Mouse (Mus musculus) colon, adult 2 months (tissue): ENCODE results near the gene Mpv17l. TPM values are rescaled to one million over a fixed set of nuclear protein-coding genes. Genes with fewer than 3 reads are reported as not detected.

Experiments
- polyA plus RNA-seq: library from polyadenylated mRNA; depleted of rRNA; stranded (reverse); fragments of >200 nt; gene quantifications from 2 replicates; pipeline ENCODE4 v1.2.3, GENCODE M21; 2012; rRNA removed

Mpv17l gene
- 3.7 and 5.5 TPM in 2 replicates for polyA plus RNA-seq

DNA sequence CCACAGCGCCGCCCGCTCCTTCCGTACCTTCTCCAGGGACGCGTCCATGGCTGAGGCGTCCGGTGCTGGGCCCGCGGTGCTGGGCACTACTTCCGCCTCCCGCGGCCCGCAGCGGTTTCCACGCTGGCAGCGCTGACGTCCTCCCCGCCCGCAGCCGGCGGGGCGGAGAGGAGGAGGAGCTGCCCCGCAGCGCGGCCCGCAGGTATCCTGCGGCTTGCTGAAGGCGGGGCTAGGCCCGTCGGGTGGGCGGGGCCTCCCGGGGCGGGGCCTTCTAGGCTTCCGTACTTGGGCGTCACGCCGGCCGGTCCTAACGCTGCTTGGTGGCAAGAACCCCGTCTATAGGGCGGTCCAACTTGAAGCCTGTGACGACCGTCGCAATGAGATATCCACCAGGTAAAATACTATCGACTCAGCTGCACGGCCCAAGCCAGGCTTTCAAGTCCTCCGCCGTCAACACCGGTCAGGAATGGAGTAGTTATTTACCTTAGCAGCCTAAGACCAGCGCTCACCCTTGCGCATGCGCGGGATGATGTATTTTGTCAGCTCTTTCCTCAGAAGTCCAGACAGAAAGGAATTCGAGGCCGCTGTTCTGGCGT is at the start of gene Mpv17l, which contains the start of gene Pdxdc1:
Gene Mpv17l (plus strand): TSS at position 274 of the 596 bp plus-strand sequence.
Gene Pdxdc1 (minus strand): TSS at position 244 of the 596 bp plus-strand sequence.

DNA sequence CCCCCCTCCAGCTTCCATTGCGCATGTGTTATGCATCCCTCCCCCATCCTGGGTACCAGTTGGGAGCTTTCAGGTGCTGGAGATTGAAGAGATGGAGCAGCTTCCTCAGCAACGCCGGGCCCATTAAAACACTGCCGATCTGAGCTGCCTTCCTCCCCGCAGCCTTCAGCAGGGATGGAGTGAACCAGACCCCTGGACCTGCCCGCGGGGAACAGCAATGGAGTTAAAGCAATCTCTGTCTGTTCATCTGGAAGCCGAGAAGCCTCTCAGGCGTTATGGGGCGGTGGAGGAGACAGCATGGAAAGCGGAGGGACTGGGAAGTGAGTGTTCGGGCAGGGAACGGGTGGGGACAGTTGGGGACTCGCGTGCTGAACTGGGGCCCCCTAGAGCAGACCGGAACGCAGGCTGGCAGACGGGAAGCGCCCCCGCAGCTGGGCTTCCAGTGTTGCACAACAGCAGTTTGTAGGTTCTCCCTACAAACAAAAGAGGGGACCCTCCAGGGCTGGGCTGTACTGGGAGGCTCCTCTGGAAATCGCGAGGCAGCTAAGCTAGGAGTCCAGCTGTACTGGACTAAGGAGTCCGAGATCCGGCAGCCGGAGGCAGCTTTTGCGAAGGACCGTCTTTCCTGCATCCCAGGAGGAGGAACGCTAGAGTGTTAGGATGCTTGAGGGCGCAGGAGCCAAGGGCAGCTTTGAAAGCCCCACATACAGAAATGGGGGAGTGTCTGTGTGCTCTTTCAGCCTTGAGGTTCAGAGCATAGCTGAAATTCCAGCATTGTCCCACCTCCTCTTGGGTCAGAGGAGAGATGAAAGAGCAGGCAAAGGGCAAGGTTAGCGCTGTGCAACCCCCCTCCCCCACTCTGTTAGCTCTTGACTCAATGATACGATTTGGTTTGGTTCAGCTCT is 83.9 kb downstream of the Mpv17l start, which contains the start of the genes 2900011O08Rik and Ifitm7:
Gene 2900011O08Rik (plus strand): TSS at position 31 of the 905 bp plus-strand sequence.
Gene Ifitm7 (minus strand): TSS at position 315 of the 905 bp plus-strand sequence.

Other genes with a start within 250 kb of the Mpv17l start
- gene Parn, start 235.0 kb upstream of the Mpv17l start, polyA plus RNA-seq = 5.8 and 7.0 TPM in 2 replicates
- gene Bfar, start 231.3 kb upstream of the Mpv17l start, polyA plus RNA-seq = 26.0 and 28.7 TPM in 2 replicates
- gene 3110001I22Rik, start 231.2 kb upstream of the Mpv17l start, polyA plus RNA-seq = 1.2 and 1.4 TPM in 2 replicates
- gene Pla2g10, start 172.2 kb upstream of the Mpv17l start, polyA plus RNA-seq = 182 and 199 TPM in 2 replicates
- gene Rrn3, start 122.5 kb upstream of the Mpv17l start, polyA plus RNA-seq = 5.2 and 5.3 TPM in 2 replicates
- 34.6 and 43.9 TPM in 2 replicates for gene Ntan1, start 84.3 kb upstream of the Mpv17l start, polyA plus RNA-seq
- gene Pdxdc1, start within 50 bp of the Mpv17l start, polyA plus RNA-seq = 248 and 303 TPM in 2 replicates
- gene 2900011O08Rik, start 83.4 kb downstream of the Mpv17l start, polyA plus RNA-seq = 0.56 and 0.66 TPM in 2 replicates
- gene Ifitm7, start 83.7 kb downstream of the Mpv17l start, polyA plus RNA-seq = not detected in 2 replicates